Mouse (Mus musculus): ENCODE measurements around the gene Ppara. TPM values are rescaled to one million over a fixed set of nuclear protein-coding genes. Genes with fewer than 3 reads are reported as not detected.
A peak's percentile ranks its signal among the peaks of the same experiment; 100 is the strongest.

The Ppara gene
- polyA plus RNA-seq, 1 experiment from 2014 or later: 10.6 TPM

- Histone ChIP-seq H3K9ac (ENCODE audit: low read length) (no peak overlapping the region), H3K27ac (replicated peaks in 1 of 2; ENCODE audit: control insufficient read depth in 1 of 2, insufficient read depth in 1 of 2, low read depth in 2 of 2, low read length in 2 of 2) (no peak overlapping the region), H3K36me3 (ENCODE audit: control insufficient read depth, insufficient read depth, low read length) (no peaks in the 10 kb centered on the region), H3K9me3 (ENCODE audit: control insufficient read depth, low read length) (no peaks in the 10 kb centered on the region), H3K4me1 (ENCODE audit: control insufficient read depth in 2 of 2, insufficient read depth in 2 of 2, low read length in 2 of 2) (peaks cover 4 to 10% of the 10 kb centered on the region in 2 experiments; a peak in 1 of 4 replicates), H3K27me3 (ENCODE audit: control insufficient read depth, insufficient read depth, low read length) (no peaks in the 10 kb centered on the region), H3K4me3 (ENCODE audit: control insufficient read depth in 1 of 2, insufficient read depth in 1 of 2, low read depth in 1 of 2, low read length in 2 of 2) (no peak overlapping the region), H3K4me2 (ENCODE audit: low read length) (no peak overlapping the region)
- no peak for ATAC-seq (ENCODE audit: insufficient number of reproducible peaks, insufficient read depth, low FRiP score, low read depth)
- 49% methylated on average over 4 of the region's 4 CpGs for WGBS
Measured at GRCm38 (mm10) chr15:85717008-85717407, 17.8 kb upstream of the Ppara start.

GRCm38 (mm10) chr15:85717800-85718199, 17.0 kb upstream of the Ppara start:
- 74% methylated on average over 2 of the region's 2 CpGs for WGBS
- Histone ChIP-seq H3K27me3 (ENCODE audit: control insufficient read depth, insufficient read depth, low read length) (no peaks in the 10 kb centered on the region), H3K4me1 (ENCODE audit: control insufficient read depth in 2 of 2, insufficient read depth in 2 of 2, low read length in 2 of 2) (peaks cover 4 to 13% of the 10 kb centered on the region in 2 experiments; a peak in 2 of 4 replicates), H3K9ac (ENCODE audit: low read length) (no peak overlapping the region), H3K9me3 (ENCODE audit: control insufficient read depth, low read length) (no peaks in the 10 kb centered on the region), H3K4me3 (ENCODE audit: control insufficient read depth in 1 of 2, insufficient read depth in 1 of 2, low read depth in 1 of 2, low read length in 2 of 2) (no peak overlapping the region), H3K27ac (replicated peaks in 1 of 2; ENCODE audit: control insufficient read depth in 1 of 2, insufficient read depth in 1 of 2, low read depth in 2 of 2, low read length in 2 of 2) (no peak overlapping the region), H3K4me2 (ENCODE audit: low read length) (no peak overlapping the region), H3K36me3 (ENCODE audit: control insufficient read depth, insufficient read depth, low read length) (no peaks in the 10 kb centered on the region)
- no peak for ATAC-seq (ENCODE audit: insufficient number of reproducible peaks, insufficient read depth, low FRiP score, low read depth)

- Histone ChIP-seq H3K4me1 (ENCODE audit: control insufficient read depth in 2 of 2, insufficient read depth in 2 of 2, low read length in 2 of 2) (peaks cover 13 to 20% of the 10 kb centered on the region in 2 experiments), H3K4me2 (ENCODE audit: low read length) (no peak overlapping the region), H3K27me3 (ENCODE audit: control insufficient read depth, insufficient read depth, low read length) (no peaks in the 10 kb centered on the region), H3K36me3 (ENCODE audit: control insufficient read depth, insufficient read depth, low read length) (no peaks in the 10 kb centered on the region), H3K27ac (replicated peaks in 1 of 2; ENCODE audit: control insufficient read depth in 1 of 2, insufficient read depth in 1 of 2, low read depth in 2 of 2, low read length in 2 of 2) (no peak overlapping the region), H3K4me3 (ENCODE audit: control insufficient read depth in 1 of 2, insufficient read depth in 1 of 2, low read depth in 1 of 2, low read length in 2 of 2) (no peak overlapping the region), H3K9me3 (ENCODE audit: control insufficient read depth, low read length) (no peaks in the 10 kb centered on the region), H3K9ac (ENCODE audit: low read length) (peak overlapping the region; percentile 21; the same call in 1 of the 2 replicates)
- WGBS: 57% methylated on average over 7 of the region's 7 CpGs
- ATAC-seq (ENCODE audit: insufficient number of reproducible peaks, insufficient read depth, low FRiP score, low read depth): no peak
Measured at GRCm38 (mm10) chr15:85719017-85719416, 15.8 kb upstream of the Ppara start.

- Histone ChIP-seq H3K27ac (replicated peaks in 1 of 2; ENCODE audit: control insufficient read depth in 1 of 2, insufficient read depth in 1 of 2, low read depth in 2 of 2, low read length in 2 of 2) (no peak overlapping the region), H3K36me3 (ENCODE audit: control insufficient read depth, insufficient read depth, low read length) (no peaks in the 10 kb centered on the region)
Measured at GRCm38 (mm10) chr15:85720366-85720841, 14.4 kb upstream of the Ppara start.

GRCm38 (mm10) chr15:85724271-85725165, 10.3 kb upstream of the Ppara start:
- Histone ChIP-seq H3K4me2 (ENCODE audit: low read length) (no peak overlapping the region), H3K9me3 (ENCODE audit: control insufficient read depth, low read length) (0 out of 2 replicates have a peak, but pooled peaks cover 3% of the 10 kb centered on the region), H3K36me3 (ENCODE audit: control insufficient read depth, insufficient read depth, low read length) (no peaks in the 10 kb centered on the region), H3K4me3 (ENCODE audit: control insufficient read depth in 1 of 2, insufficient read depth in 1 of 2, low read depth in 1 of 2, low read length in 2 of 2) (no peak overlapping the region), H3K27me3 (ENCODE audit: control insufficient read depth, insufficient read depth, low read length) (no peaks in the 10 kb centered on the region), H3K27ac (replicated peaks in 1 of 2; ENCODE audit: control insufficient read depth in 1 of 2, insufficient read depth in 1 of 2, low read depth in 2 of 2, low read length in 2 of 2) (peak overlapping the region; percentile 84 to 94), H3K9ac (ENCODE audit: low read length) (peak overlapping the region; percentile 59), H3K4me1 (ENCODE audit: control insufficient read depth in 2 of 2, insufficient read depth in 2 of 2, low read length in 2 of 2) (peaks cover 26 to 29% of the 10 kb centered on the region in 2 experiments)
- WGBS: 17% methylated on average over 11 of the region's 11 CpGs
- ATAC-seq (ENCODE audit: insufficient number of reproducible peaks, insufficient read depth, low FRiP score, low read depth): peak; percentile 86

More at GRCm38 (mm10) chr15:85720366-85720841, 14.4 kb upstream of the Ppara start:
- Histone ChIP-seq H3K9ac (ENCODE audit: low read length) (no peak overlapping the region), H3K4me2 (ENCODE audit: low read length) (no peak overlapping the region), H3K4me1 (ENCODE audit: control insufficient read depth in 2 of 2, insufficient read depth in 2 of 2, low read length in 2 of 2) (peaks cover 25 to 32% of the 10 kb centered on the region in 2 experiments), H3K4me3 (ENCODE audit: control insufficient read depth in 1 of 2, insufficient read depth in 1 of 2, low read depth in 1 of 2, low read length in 2 of 2) (no peak overlapping the region), H3K9me3 (ENCODE audit: control insufficient read depth, low read length) (no peaks in the 10 kb centered on the region), H3K27me3 (ENCODE audit: control insufficient read depth, insufficient read depth, low read length) (no peaks in the 10 kb centered on the region)
- no peak for ATAC-seq (ENCODE audit: insufficient number of reproducible peaks, insufficient read depth, low FRiP score, low read depth)
- 50% methylated on average over 6 of the region's 6 CpGs for WGBS

- H3K4me1 ChIP-seq (ENCODE audit: control insufficient read depth in 2 of 2, insufficient read depth in 2 of 2, low read length in 2 of 2): peaks cover 17 to 23% of the 10 kb centered on the region in 2 experiments
- H3K4me2 ChIP-seq (ENCODE audit: low read length): no peak overlapping the region
- H3K9me3 ChIP-seq (ENCODE audit: control insufficient read depth, low read length): 0 out of 2 replicates have a peak, but pooled peaks cover 3% of the 10 kb centered on the region
- ATAC-seq (ENCODE audit: insufficient number of reproducible peaks, insufficient read depth, low FRiP score, low read depth): no peak
- no peaks in the 10 kb centered on the region for H3K36me3 ChIP-seq (ENCODE audit: control insufficient read depth, insufficient read depth, low read length)
- no peak overlapping the region for H3K4me3 ChIP-seq (ENCODE audit: control insufficient read depth in 1 of 2, insufficient read depth in 1 of 2, low read depth in 1 of 2, low read length in 2 of 2)
- H3K9ac ChIP-seq (ENCODE audit: low read length): no peak overlapping the region
- H3K27ac ChIP-seq (replicated peaks in 1 of 2; ENCODE audit: control insufficient read depth in 1 of 2, insufficient read depth in 1 of 2, low read depth in 2 of 2, low read length in 2 of 2): no peak overlapping the region
- peaks cover 9% of the 10 kb centered on the region for H3K27me3 ChIP-seq (ENCODE audit: control insufficient read depth, insufficient read depth, low read length)
- 77% methylated on average over 5 of the region's 5 CpGs for WGBS
Measured at GRCm38 (mm10) chr15:85728224-85728623, 6.6 kb upstream of the Ppara start.

- no peak overlapping the region for H3K9ac ChIP-seq (ENCODE audit: low read length)
- no peak for ATAC-seq (ENCODE audit: insufficient number of reproducible peaks, insufficient read depth, low FRiP score, low read depth)
- WGBS: 78% methylated on average over 9 of the region's 9 CpGs
- no peak overlapping the region for H3K4me2 ChIP-seq (ENCODE audit: low read length)
- H3K27ac ChIP-seq (replicated peaks in 1 of 2; ENCODE audit: control insufficient read depth in 1 of 2, insufficient read depth in 1 of 2, low read depth in 2 of 2, low read length in 2 of 2): no peak overlapping the region
- H3K4me1 ChIP-seq (ENCODE audit: control insufficient read depth in 2 of 2, insufficient read depth in 2 of 2, low read length in 2 of 2): peaks cover 14 to 16% of the 10 kb centered on the region in 2 experiments
- H3K4me3 ChIP-seq (ENCODE audit: control insufficient read depth in 1 of 2, insufficient read depth in 1 of 2, low read depth in 1 of 2, low read length in 2 of 2): no peak overlapping the region
- no peaks in the 10 kb centered on the region for H3K36me3 ChIP-seq (ENCODE audit: control insufficient read depth, insufficient read depth, low read length)
- H3K27me3 ChIP-seq (ENCODE audit: control insufficient read depth, insufficient read depth, low read length): peaks cover 20% of the 10 kb centered on the region
- 0 out of 2 replicates have a peak, but pooled peaks cover 3% of the 10 kb centered on the region for H3K9me3 ChIP-seq (ENCODE audit: control insufficient read depth, low read length)
Measured at GRCm38 (mm10) chr15:85729256-85729655, 5.5 kb upstream of the Ppara start.

Data from heart, embryonic 14.5 days (tissue).